Mouse (Mus musculus) thymus, postnatal 36 days (tissue): ENCODE data around the gene Txndc9.

Experiments used
- DNase-seq, 2 experiments: peaks; one replicate each; pipeline ENCODE4 v3.0.0; 2022; ENCODE audit warnings: mixed read lengths in 2 of 2

Gene Txndc9

GRCm38 (mm10) chr1:37968746-37969145, 28.9 kb downstream of the Txndc9 start:
- no peak for DNase-seq

- no peak for DNase-seq
Measured at GRCm38 (mm10) chr1:37965571-37965970, 32.1 kb downstream of the Txndc9 start.

- no peak for DNase-seq
Measured at GRCm38 (mm10) chr1:37959486-37959885, 38.2 kb downstream of the Txndc9 start.

- DNase-seq: no peak
Measured at GRCm38 (mm10) chr1:37958516-37958915, 39.2 kb downstream of the Txndc9 start.

GRCm38 (mm10) chr1:37957659-37958058, 40.0 kb downstream of the Txndc9 start, which contains the start of gene Lyg1:
Gene Lyg1 (minus strand): TSS chr1:37957759.
- no peak for DNase-seq

- DNase-seq: no peak
Measured at GRCm38 (mm10) chr1:37956690-37957431, 40.8 kb downstream of the Txndc9 start.

- no peak for DNase-seq
Measured at GRCm38 (mm10) chr1:37955251-37955650, 42.4 kb downstream of the Txndc9 start.

GRCm38 (mm10) chr1:37954786-37955185, 42.9 kb downstream of the Txndc9 start:
- no peak for DNase-seq

- no peak for DNase-seq
Measured at GRCm38 (mm10) chr1:37948906-37949305, 48.8 kb downstream of the Txndc9 start.
